Mouse (Mus musculus) neural tube, embryonic 11.5 days (tissue): ENCODE data around the gene Ccdc150. TPM values are rescaled to one million over a fixed set of nuclear protein-coding genes. Genes with fewer than 3 reads are reported as not detected.

Experiments
- polyA plus RNA-seq: library from polyadenylated mRNA; unstranded; fragments of >200 nt; fragmentation: Nextera tagmentation; extraction: Ambion mirVana; gene quantifications from 2 replicates; pipeline ENCODE4 v1.2.1, GENCODE M21; 2014

Gene Ccdc150
- polyA plus RNA-seq, 1 experiment from 2014 or later = 0.24 TPM

Other genes with a start within 250 kb of the Ccdc150 start
- gene Hecw2, start 55.5 kb upstream of the Ccdc150 start, polyA plus RNA-seq = 5.5 and 7.6 TPM in 2 replicates
- 32.2 and 32.5 TPM in 2 replicates for gene Gtf3c3, start 188.3 kb downstream of the Ccdc150 start, polyA plus RNA-seq